In the genomic region with DNA sequence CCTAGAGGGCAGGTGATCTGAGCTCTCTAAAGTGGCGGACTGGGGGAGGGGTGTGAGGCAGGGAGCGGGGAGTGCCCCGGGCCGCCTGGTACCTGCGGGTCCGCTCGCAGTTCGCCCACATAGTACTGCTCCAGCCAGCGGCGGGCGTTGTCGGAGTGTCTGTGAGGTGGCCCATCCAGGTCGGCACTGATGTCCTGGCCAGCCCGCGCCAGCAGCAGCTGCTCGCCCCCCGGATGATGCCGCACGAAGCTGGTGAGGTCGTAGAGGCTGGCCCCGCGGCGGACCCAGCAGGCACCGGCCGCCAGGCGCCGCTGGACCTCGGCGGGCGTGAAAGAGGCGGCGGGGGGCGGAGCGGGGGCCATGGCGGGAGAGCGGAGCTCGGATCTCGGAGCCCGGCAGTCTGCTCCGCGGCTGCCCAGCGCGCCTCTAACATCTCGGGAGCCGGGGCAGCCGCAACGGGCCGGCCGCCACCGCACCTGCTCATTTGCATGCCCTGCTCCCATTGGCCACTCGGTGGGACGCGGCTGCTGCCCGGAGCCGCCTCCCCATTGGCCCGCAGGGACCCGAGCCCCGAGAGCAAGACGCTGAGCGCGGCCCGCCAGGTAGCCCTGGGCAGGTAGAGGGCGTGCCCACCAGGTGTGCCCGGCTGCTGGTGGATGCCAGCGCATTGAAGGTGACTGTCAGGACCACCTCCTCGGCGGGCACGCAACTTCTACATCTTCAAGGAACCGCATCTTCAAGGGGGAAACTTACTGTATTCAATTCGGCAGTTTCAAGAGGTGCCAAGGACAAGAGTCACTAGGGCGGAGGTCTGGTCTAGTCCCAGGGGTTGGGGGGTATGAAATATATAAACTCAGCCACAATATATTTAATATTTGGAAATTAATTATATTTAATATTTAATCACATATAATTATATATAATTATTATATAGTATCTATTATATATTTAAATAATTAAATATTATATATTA, we compare ENCODE assay signal across 9 mouse cellular contexts. TPM values are rescaled to one million over a fixed set of nuclear protein-coding genes. Genes with fewer than 3 reads are reported as not detected.
DNase-seq lines count a peak whose midpoint lies in the region; ATAC-seq and TF ChIP-seq lines count a peak whose summit lies in the region.
"Had no signal": no experiment of that assay in that cellular context is flagged by ENCODE, and none has a peak within 500 bp of the region (broad histone marks: within the 10 kb centered on the region; RNA-seq: fewer than 3 reads in every experiment).

A gene (minus strand): TSS at position 434 of the 973 bp plus-strand sequence.

- peak; percentile 89 for DNase-seq in Muller cell, postnatal 12 days (ENCODE audit: inconsistent ontology term)
- DNase-seq in cerebellum, adult 9-11 months, result peak; percentile 87
- peak in 1 of 2 experiments; percentile 68 for DNase-seq in frontal cortex, adult 2 months (ENCODE audit: extremely low spot score in 1 of 2, low spot score in 1 of 2)
- peak; percentile 47 to 65 for DNase-seq in layer of hippocampus, postnatal 10 days (ENCODE audit: low spot score in 2 of 2)
- peak; percentile 89 for DNase-seq in lung, postnatal 0 days (ENCODE audit: low spot score)
- peak; percentile 47 for DNase-seq in retina, adult 2 months (ENCODE audit: low read depth, low spot score)
- peak; percentile 55 for DNase-seq in thymus, postnatal 14 days

- no peaks in the 10 kb centered on the region for H3K4me1 ChIP-seq in lung, postnatal 0 days (ENCODE audit: insufficient read depth, low read depth, low read length)

- no peaks in the 10 kb centered on the region for H3K36me3 ChIP-seq in lung, postnatal 0 days (ENCODE audit: insufficient read depth, low read length)

- ATAC-seq in hematopoietic stem cell, adult 5-6 weeks (replicated peaks in 1 of 2; ENCODE audit: insufficient read depth in 1 of 2, low FRiP score in 2 of 2, low TSS enrichment in 1 of 2, low read depth in 1 of 2, poor library complexity in 2 of 2, severe bottlenecking in 2 of 2), result peak; percentile 92
- ATAC-seq in lung, postnatal 0 days, result peak; percentile 99

- peak within 1 kb of the TSS; percentile 70 for H3K4me2 ChIP-seq in lung, postnatal 0 days (replicated peaks; ENCODE audit: low read depth, low read length)

- peaks cover 7% of the 10 kb centered on the region; the same call in 1 of the 2 replicates for H3K27me3 ChIP-seq in lung, postnatal 0 days (replicated peaks; ENCODE audit: insufficient read depth, low read length)

- H3K9ac ChIP-seq in lung, postnatal 0 days (replicated peaks; ENCODE audit: low read depth), result no peak within 1 kb of the TSS; the same call in 1 of the 2 replicates

- TF ChIP-seq EP300 in lung, postnatal 0 days (IDR thresholded peaks at IDR 0.05), result no peak

- H3K27ac ChIP-seq in lung, postnatal 0 days (ENCODE audit: low read length), result no peak within 1 kb of the TSS
- H3K27ac ChIP-seq: macrophage had no signal

- under 1% methylated on average over 65 of the region's 71 CpGs for WGBS in lung, postnatal 0 days

- peak; percentile 52 for TF ChIP-seq CTCF in lung, postnatal 0 days (IDR thresholded peaks at IDR 0.05)

- peak within 1 kb of the TSS; percentile 32 for H3K4me3 ChIP-seq in lung, postnatal 0 days (ENCODE audit: low read depth, low read length)

- H3K9me3 ChIP-seq in lung, postnatal 0 days (ENCODE audit: low read length), result no peaks in the 10 kb centered on the region

RNA-seq across cellular contexts. Expression of the gene that starts here (rescaled TPM):
- polyA plus RNA-seq in frontal cortex, adult 2 months (2012; rRNA removed), result 25.6 and 28.7 TPM in 2 replicates
- total RNA-seq in hematopoietic stem cell, adult 5-6 weeks (2017), result not detected in 2 replicates
- total RNA-seq in layer of hippocampus, postnatal 10 days (2021), result 1 to 10 TPM; 5.3 to 5.8 TPM
- 0.05 and 0.12 TPM in 2 replicates for polyA plus RNA-seq in lung, postnatal 0 days (2015; fragmentation: Nextera tagmentation; extraction: Ambion mirVana)
- polyA plus RNA-seq: macrophage had no signal

Comparison
In these comparisons a context has a peak if more than half of its experiments do, and no peak if none do; other contexts are left out.
1. RNA of the gene that starts here (polyA plus RNA-seq): 25.6 to 28.7 TPM in frontal cortex, adult 2 months; 0.05 to 0.12 TPM in lung, postnatal 0 days; every median in the first group is over 10 times any median in the second.
2. Peak in ATAC-seq in hematopoietic stem cell, adult 5-6 weeks; RNA of the gene not detected or under 1 TPM.
3. Peak in DNase-seq, ATAC-seq, H3K4me3 ChIP-seq and H3K4me2 ChIP-seq in lung, postnatal 0 days; RNA of the gene not detected or under 1 TPM.